Mouse (Mus musculus) kidney, embryonic 15.5 days (tissue): ENCODE measurements at regions not wholly inside any gene's neighbourhood (a gene's known extent, or its start where the extent isn't known, plus 50 kb on each side); places are given as distances from the start of the nearest gene placed in this dataset.
A peak's percentile ranks its signal among the peaks of the same experiment; 100 is the strongest.
"Not testable (repeated sequence)": the region's sequence is repeated elsewhere in the genome, so short reads cannot be mapped to it uniquely, and the experiment has no call there.

ENCODE experiments used
- ATAC-seq: fragments of 200-750 bp; cut with Nextera tagmentation; replicated peaks from 2 replicates; pipeline ENCODE4 v1.8.0; 2017; ENCODE audit warnings: moderate TSS enrichment; ENCODE audit not compliant: low FRiP score
- H3K27ac ChIP-seq: fragments of 300-500 bp; sonication (generic); 2 replicates; pipeline ENCODE4 v1.5.1; 2015; ENCODE audit warnings: mild to moderate bottlenecking, inconsistent platforms
- H3K27me3 ChIP-seq: fragments of 300-500 bp; sonication (generic); 2 replicates; pipeline ENCODE4 v1.6.1; 2015; ENCODE audit warnings: inconsistent platforms
- H3K36me3 ChIP-seq: fragments of 300-500 bp; sonication (generic); 2 replicates; pipeline ENCODE4 v1.6.1; 2015; ENCODE audit warnings: inconsistent platforms
- H3K4me1 ChIP-seq: fragments of 300-500 bp; sonication (generic); 2 replicates; pipeline ENCODE4 v1.6.1; 2015; ENCODE audit warnings: inconsistent platforms
- H3K4me2 ChIP-seq: fragments of 300-500 bp; sonication (generic); 2 replicates; pipeline ENCODE4 v1.6.1; 2015; ENCODE audit warnings: moderate library complexity, mild to moderate bottlenecking, inconsistent platforms
- H3K4me3 ChIP-seq: fragments of 300-500 bp; sonication (generic); replicated peaks from 2 replicates; pipeline ENCODE4 v1.5.1; 2015; ENCODE audit warnings: mild to moderate bottlenecking, inconsistent platforms
- H3K9ac ChIP-seq: fragments of 300-500 bp; sonication (generic); 2 replicates; pipeline ENCODE4 v1.6.1; 2015; ENCODE audit warnings: mild to moderate bottlenecking, inconsistent platforms
- H3K9me3 ChIP-seq: fragments of 300-500 bp; sonication (generic); replicated peaks from 2 replicates; pipeline ENCODE4 v1.6.1; 2016; ENCODE audit warnings: inconsistent platforms
- whole genome bisulfite sequencing: fragments of 180-500 bp; shearing (Covaris S2); methylation state at CpG from one replicate; pipeline ENCODE4 v1.1.7; 2015; ENCODE audit warnings: mixed read lengths; 5-methylcytosine and 5-hydroxymethylcytosine counted together

GRCm38 (mm10) chr12:20802027-20802426 is 188.2 kb upstream of the Asap2 start:
- H3K4me1 ChIP-seq, H3K9me3 ChIP-seq, ATAC-seq, H3K9ac ChIP-seq, H3K27me3 ChIP-seq, H3K27ac ChIP-seq, H3K4me3 ChIP-seq, H3K4me2 ChIP-seq, H3K36me3 ChIP-seq: not testable (repeated sequence)
- 72% methylated on average over 4 of the region's 4 CpGs for WGBS

- not testable (repeated sequence) for H3K4me2 ChIP-seq, H3K4me1 ChIP-seq, H3K27ac ChIP-seq, H3K36me3 ChIP-seq, ATAC-seq, H3K4me3 ChIP-seq, H3K27me3 ChIP-seq, H3K9ac ChIP-seq
- 94% methylated on average over 5 of the region's 5 CpGs for WGBS
- H3K9me3 ChIP-seq, result peaks cover 15% of the 10 kb centered on the region
Measured at GRCm38 (mm10) chr12:20805466-20805865, 184.8 kb upstream of the Asap2 start.

DNA sequence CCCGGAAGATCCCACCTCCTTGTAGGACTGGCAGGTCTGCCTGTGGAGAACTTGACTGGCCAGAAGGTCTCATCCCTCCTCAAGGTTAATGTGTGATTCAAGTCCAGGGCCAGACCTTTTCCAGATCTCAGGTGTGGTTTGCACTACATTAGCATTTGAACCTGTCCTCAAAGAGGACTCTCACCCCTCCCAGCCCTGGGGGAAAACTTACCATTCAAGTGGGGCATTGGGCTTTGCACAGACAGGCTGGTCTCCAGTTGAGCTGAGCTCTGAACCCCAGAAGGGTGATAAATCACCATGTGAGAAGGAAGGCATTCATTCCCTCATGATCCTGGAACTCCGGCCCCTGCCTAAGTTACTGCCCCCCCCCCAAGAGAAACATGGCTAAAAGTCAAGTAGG is 183.6 kb upstream of the Asap2 start:
- Histone ChIP-seq H3K9ac (no peak overlapping the region), H3K4me2 (no peak overlapping the region), H3K4me3 (no peak overlapping the region), H3K27me3 (no peaks in the 10 kb centered on the region), H3K4me1 (no peaks in the 10 kb centered on the region), H3K27ac (no peak overlapping the region), H3K36me3 (no peaks in the 10 kb centered on the region), H3K9me3 (peaks cover 15% of the 10 kb centered on the region)
- 94% methylated on average over 2 of the region's 2 CpGs for WGBS
- no peak for ATAC-seq

- not testable (repeated sequence) for H3K9ac ChIP-seq, H3K27ac ChIP-seq, H3K27me3 ChIP-seq, H3K4me3 ChIP-seq, H3K36me3 ChIP-seq, H3K4me1 ChIP-seq, H3K4me2 ChIP-seq, ATAC-seq
- WGBS, result 85% methylated on average over 6 of the region's 6 CpGs
- H3K9me3 ChIP-seq, result peaks cover 31% of the 10 kb centered on the region
Measured at GRCm38 (mm10) chr12:20813836-20814235, 176.4 kb upstream of the Asap2 start.

DNA sequence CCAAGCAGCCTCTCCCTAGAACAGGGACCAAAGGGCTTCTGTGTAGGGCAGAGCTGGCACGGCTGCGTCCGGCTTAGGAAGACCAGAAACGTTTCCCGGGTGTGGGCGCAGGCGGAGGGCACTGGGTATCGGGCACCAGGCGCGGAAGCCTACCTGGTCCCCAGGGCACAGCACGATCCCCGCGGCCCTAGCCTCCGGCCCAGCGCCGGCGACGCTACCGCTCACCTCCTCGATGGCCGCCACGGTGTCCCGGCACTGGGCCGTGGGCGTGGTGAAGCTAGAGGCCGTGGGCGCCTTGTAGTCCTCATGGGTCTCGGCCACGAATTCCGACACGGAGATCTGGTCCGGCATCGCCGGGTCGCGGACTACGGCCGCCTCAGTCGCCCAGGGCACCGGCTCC is 175.1 kb upstream of the Asap2 start:
- WGBS, result 22% methylated on average over 40 of the region's 40 CpGs
- H3K9me3 ChIP-seq, result peaks cover 25% of the 10 kb centered on the region
- peak overlapping the region; percentile 49 for H3K4me3 ChIP-seq
- not testable (repeated sequence) for H3K36me3 ChIP-seq, H3K4me1 ChIP-seq, ATAC-seq, H3K27ac ChIP-seq, H3K27me3 ChIP-seq
- peak overlapping the region; percentile 54 for H3K4me2 ChIP-seq
- H3K9ac ChIP-seq, result peak overlapping the region; percentile 31; the same call in 1 of the 2 replicates

DNA sequence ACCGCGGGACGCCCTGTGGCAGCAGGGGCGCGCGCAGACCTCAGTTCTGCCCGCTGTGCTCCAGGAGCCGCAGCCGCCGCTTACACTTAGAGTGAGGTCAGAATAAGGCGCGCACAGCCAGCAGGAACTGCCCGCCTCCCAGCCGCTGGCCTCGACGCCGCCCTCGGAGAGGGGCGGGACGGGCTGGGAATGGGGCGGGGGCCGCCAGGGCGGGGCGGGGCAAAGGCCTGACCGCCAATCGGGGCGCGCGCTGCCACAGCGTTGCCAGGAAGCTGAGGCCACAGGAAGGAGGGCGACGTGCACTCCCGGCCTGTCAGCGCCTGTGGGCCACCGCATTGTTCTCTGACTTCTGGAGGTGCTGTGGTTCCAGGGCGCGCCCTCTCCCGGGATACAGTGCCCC is 174.7 kb upstream of the Asap2 start:
- Histone ChIP-seq H3K4me1 (no peaks in the 10 kb centered on the region), H3K36me3 (no peaks in the 10 kb centered on the region), H3K27ac (no peak overlapping the region), H3K4me3 (peak overlapping the region; percentile 49), H3K4me2 (peak overlapping the region; percentile 54), H3K27me3 (no peaks in the 10 kb centered on the region), H3K9ac (peak overlapping the region; percentile 31; the same call in 1 of the 2 replicates), H3K9me3 (peaks cover 25% of the 10 kb centered on the region)
- peak; percentile 96 for ATAC-seq
- 18% methylated on average over 19 of the region's 38 CpGs for WGBS

DNA sequence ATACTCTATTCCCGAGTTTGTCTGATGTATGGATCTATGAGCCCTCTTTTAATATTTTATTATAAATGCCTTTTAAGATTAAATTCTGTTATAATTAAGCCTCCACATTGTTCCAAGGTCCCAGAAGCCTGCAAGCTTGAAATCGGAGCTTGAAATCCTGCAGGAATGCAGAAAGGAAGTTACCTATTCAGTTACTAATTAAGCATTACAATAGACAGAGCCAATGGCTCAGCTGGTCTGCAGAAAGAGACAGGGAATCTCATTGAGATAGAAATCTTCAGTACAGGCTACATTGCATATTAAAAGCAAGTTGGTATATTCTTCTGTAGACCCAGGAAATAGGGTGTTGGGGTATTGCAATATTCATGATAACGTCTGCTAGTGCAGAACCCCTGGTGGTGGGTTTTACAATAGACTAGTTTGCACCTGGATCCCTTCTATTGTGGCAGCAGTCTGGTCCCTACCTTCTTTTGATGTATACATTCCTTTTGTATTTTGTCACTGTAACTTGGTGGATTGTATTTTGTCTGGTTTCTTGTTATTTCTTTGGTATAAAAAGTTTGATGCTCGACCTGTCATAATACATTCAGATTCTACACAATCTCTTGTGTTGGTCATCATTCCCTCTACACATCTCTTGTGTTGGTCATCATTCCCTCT is 146.5 kb upstream of the Asap2 start:
- not testable (repeated sequence) for H3K27me3 ChIP-seq, H3K4me1 ChIP-seq, H3K4me3 ChIP-seq, H3K9ac ChIP-seq, ATAC-seq, H3K4me2 ChIP-seq, H3K27ac ChIP-seq, H3K36me3 ChIP-seq
- WGBS, result 63% methylated on average over 4 of the region's 4 CpGs
- H3K9me3 ChIP-seq, result peaks cover 11% of the 10 kb centered on the region; the same call in 1 of the 2 replicates

GRCm38 (mm10) chr12:20844873-20845272 is 145.4 kb upstream of the Asap2 start:
- 0 out of 2 replicates have a peak, but pooled peaks have one; percentile 49 for ATAC-seq
- H3K4me3 ChIP-seq, H3K9ac ChIP-seq, H3K36me3 ChIP-seq, H3K27ac ChIP-seq, H3K27me3 ChIP-seq, H3K4me1 ChIP-seq: not testable (repeated sequence)
- H3K9me3 ChIP-seq, result peaks cover 12% of the 10 kb centered on the region; the same call in 1 of the 2 replicates
- 47% methylated on average over 7 of the region's 7 CpGs for WGBS
- H3K4me2 ChIP-seq, result peak overlapping the region; percentile 41

- Histone ChIP-seq H3K27ac (no peak overlapping the region), H3K36me3 (no peaks in the 10 kb centered on the region), H3K9ac (no peak overlapping the region), H3K27me3 (no peaks in the 10 kb centered on the region), H3K4me1 (no peaks in the 10 kb centered on the region), H3K9me3 (peaks cover 16% of the 10 kb centered on the region; the same call in 1 of the 2 replicates), H3K4me2 (peak overlapping the region; percentile 41), H3K4me3 (no peak overlapping the region)
- WGBS, result 56% methylated on average over 17 of the region's 17 CpGs
- ATAC-seq, result no peak
Measured at GRCm38 (mm10) chr12:20845297-20845696, 145.0 kb upstream of the Asap2 start.

GRCm38 (mm10) chr12:20884104-20884503 is 106.2 kb upstream of the Asap2 start:
- H3K36me3 ChIP-seq, H3K27me3 ChIP-seq, H3K9me3 ChIP-seq, H3K4me2 ChIP-seq, H3K4me3 ChIP-seq, H3K4me1 ChIP-seq, H3K9ac ChIP-seq, ATAC-seq, H3K27ac ChIP-seq: not testable (repeated sequence)
- 69% methylated on average over 6 of the region's 6 CpGs for WGBS

- peak overlapping the region; percentile 88 for H3K9ac ChIP-seq
- peak overlapping the region; percentile 57 for H3K4me2 ChIP-seq
- H3K27ac ChIP-seq, result peak overlapping the region; percentile 96
- WGBS, result under 1% methylated on average over 86 of the region's 87 CpGs
- ATAC-seq, result peak; percentile 100
- H3K36me3 ChIP-seq, result peaks cover 26% of the 10 kb centered on the region
- H3K9me3 ChIP-seq, result peaks cover 20% of the 10 kb centered on the region
- H3K4me3 ChIP-seq, result peak overlapping the region; percentile 85
- not testable (repeated sequence) for H3K4me1 ChIP-seq, H3K27me3 ChIP-seq
Measured at GRCm38 (mm10) chr12:20920653-20921397, 69.4 kb upstream of the Asap2 start.

DNA sequence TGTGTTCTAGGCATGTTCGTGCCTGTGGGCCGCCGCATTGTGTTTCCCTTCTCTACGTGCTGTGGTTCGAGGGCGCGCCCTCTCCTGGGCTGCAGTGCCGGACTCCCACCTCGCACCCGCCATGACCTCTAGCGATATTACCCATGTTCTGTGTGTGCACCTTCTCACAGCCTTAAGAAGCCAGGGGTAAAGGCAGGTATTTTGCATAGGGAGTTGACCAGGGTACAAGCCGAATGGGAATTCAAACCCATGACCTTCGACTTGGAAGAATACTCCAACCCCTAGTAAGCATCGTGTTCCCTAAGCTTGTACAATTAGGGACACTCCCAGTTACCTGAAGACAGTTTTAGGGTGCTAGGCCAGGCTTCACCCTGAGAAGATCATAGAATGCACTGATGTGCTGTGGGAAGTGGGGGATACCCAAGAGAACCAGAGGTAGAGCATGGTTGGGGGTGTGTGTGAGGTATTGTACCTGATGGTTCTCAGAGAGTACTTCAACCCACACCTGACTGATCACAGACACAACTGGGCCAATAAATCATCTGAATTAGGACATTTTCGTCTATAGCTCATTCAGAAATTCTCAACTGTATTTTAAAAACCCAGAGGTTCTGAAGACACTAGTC is 68.7 kb upstream of the Asap2 start:
- ATAC-seq, H3K9ac ChIP-seq, H3K27ac ChIP-seq, H3K27me3 ChIP-seq, H3K4me1 ChIP-seq: not testable (repeated sequence)
- H3K4me3 ChIP-seq, result peak overlapping the region; percentile 85
- 10% methylated on average over 15 of the region's 15 CpGs for WGBS
- H3K36me3 ChIP-seq, result peaks cover 19% of the 10 kb centered on the region
- H3K9me3 ChIP-seq, result peaks cover 13% of the 10 kb centered on the region
- peak overlapping the region; percentile 57 for H3K4me2 ChIP-seq
